Mouse (Mus musculus) c-Kit-positive CD71-negative TER-119-negative erythroid progenitor cells, embryonic 14.5 days (primary cell): ENCODE measurements around the gene Slc25a26.

Experiments
- DNase-seq: peaks from one replicate; pipeline ENCODE4 v3.0.0-alpha.2; 2013; ENCODE audit warnings: low read depth

Gene Slc25a26

DNA sequence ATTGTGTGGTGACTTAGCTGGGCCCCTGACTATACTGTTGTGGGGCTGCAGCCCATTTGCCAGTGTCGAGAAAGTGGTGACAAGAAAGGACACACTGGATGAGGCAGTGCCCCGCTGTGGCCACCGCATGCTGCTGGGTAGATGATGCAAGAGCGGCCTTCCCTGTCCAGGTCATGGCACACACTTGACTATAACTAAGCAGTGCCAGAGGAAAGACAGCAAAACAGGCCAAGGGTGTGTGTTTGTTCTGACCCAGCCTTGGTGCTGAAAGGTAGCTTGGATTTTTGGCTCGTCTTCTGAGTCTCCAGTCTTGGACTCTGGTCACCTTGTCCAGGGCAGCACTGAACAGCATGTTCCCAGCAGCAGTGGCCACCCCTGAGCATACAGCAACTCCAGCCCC is 101.0 kb downstream of the Slc25a26 start:
- no peak for DNase-seq

DNA sequence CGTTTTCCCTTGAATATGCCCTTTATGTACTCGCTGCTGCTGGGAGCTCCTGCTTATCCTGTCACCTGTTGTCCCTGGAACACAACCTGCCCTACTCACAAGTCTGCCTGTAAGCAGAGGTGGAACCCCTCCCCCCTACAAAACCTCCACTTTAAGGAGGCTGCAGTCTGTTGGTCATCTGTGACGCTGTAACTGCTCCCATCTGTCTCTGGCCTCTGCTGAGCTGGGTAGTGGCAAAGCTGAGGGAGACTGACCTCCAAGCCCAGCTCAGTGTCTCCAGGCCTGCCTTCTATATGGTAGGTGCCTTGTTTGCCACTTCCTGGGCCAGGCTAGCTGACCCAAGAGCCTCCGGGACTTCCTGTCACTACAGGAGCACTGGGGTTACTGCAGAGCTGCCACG is 101.7 kb downstream of the Slc25a26 start:
- DNase-seq, result no peak

DNA sequence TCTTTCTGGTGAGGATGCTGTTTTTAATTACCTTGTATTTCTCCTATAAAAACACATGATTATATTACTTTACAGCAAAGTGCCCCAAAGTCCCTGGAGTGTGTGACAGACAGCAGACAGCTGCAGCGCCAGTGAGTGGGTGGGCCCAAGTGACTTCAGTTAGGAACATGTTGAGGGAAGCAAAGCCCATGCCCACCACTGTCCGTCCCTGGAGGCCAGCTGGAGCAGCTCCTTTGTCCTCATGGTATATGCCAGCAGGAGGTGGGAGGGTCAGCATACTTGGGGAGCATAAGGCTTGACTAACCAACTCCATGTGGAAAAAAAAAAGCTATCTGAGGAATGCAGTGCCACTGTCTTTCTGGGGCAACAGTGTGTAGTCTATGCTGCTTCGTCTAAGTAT is 103.9 kb downstream of the Slc25a26 start:
- DNase-seq, result no peak

DNA sequence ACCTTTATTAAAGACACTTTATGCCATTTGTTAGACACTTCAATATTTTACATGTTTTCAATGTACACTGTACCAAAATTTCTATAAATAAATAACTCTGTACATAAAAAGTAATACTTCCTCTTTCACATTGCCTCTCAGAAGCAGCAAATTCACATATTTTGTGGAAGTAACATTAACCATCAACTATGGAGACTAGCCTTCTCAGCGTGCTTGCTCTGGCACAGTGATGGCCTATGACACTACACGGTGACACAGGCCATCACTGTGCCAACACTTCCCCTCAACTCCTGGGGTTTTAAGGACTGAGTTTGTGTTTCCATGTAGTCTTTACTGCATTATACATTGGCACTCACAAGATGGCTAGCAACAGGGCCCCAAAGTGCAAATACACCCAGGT is 104.4 kb downstream of the Slc25a26 start:
- no peak for DNase-seq

DNA sequence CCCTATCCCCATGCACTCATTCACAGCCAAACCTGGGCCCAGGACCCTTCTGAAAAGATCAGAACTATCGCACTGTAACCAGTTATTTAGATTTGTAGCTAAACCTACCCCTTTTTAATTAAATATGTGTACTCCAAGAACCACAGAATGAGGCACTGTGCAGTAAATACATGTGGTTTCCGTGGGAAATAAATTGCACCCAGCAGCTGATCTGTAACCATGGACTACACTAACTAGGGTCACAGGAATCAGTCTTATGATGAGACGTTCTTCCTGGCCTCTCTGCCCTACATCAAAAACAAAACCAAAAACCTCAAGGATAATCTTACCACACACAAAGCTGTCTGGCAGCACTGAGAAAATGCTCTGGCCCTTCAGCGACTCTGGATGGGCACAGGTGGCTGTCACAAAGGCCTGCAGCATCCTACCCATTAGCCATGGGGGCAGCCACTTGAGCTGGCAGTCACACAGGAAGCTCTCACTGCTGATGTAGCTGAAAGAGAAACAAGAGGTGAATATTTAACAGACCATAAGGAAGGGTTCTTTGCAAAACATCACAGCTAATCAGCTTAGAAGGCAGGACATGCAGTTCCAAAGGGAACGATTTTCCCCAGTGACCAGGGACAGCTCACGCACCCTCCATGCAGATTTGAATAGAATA is 113.2 kb downstream of the Slc25a26 start:
- DNase-seq, result no peak

GRCm38 (mm10) chr6:94614346-94614745 is 114.2 kb downstream of the Slc25a26 start:
- DNase-seq, result no peak

- DNase-seq, result no peak
These were observed 115.8 kb downstream of the Slc25a26 start for GRCm38 (mm10) chr6:94615936-94616335.

GRCm38 (mm10) chr6:94618671-94619070 is 118.5 kb downstream of the Slc25a26 start:
- no peak for DNase-seq

DNA sequence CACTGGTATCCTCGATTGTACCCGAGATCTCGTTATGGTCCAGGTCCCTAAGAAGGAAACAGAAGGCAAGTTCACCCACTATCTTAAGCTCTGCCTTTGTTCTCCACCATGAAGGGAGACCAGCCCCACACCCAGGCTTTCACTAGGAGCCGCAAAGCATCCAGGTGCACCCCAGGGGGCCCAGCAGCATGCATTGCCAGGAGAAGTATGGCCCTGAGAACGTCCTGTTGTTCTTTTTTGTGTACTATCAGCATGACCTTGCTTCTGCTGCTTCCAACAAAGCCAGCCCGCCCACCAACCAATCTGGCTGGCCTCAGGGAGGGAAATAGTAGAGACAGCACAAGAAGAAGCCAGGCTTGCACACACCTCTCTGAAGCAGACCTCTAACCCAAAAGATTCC is 120.2 kb downstream of the Slc25a26 start:
- no peak for DNase-seq

DNA sequence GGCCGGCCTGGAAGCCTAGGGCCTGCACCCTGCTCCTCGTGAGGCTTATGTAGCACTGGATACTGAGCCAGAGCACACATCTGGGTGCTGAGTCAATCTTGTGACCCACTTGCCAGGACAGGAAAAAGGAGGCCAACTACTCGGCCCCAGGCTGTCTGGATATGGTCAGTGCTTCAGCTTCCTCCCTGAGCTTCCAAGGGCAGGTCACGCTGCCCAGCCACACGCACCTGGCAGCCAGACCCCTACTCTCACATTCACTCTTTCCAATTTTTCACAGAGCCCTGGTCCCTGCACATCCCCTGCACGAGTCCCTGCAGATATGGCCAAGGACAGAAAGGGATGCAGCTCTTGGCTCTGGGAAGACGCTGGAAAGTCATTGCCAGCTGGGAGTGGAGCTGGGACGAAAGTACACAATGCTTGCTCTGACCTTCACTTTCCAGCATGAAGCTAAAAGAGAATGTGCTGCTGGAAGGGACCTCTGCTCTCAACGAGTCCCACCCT is 120.7 kb downstream of the Slc25a26 start:
- no peak for DNase-seq

- DNase-seq, result no peak
These were observed 122.9 kb downstream of the Slc25a26 start for GRCm38 (mm10) chr6:94622983-94623382.

DNA sequence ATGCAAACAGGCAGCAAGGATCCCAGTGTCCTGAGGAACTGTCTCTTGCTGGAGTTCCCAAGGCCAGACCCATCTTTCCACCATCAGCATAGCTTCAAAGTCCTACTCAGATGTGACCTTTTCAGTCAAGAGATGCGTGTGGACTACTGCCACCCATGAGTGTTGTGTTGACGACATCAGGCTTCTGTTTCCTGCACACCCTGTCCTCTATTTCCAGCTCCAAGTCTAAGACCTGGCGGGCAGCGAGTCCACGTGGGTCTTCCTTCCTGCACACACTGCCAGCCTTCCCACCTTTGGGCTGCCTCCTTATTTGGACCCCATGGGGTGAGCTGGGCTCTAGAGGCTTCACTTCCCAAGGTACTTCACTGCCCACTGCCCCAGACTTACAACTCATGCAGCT is 124.4 kb downstream of the Slc25a26 start:
- no peak for DNase-seq

GRCm38 (mm10) chr6:94625896-94626295 is 125.8 kb downstream of the Slc25a26 start:
- no peak for DNase-seq

- DNase-seq, result no peak
These were observed 126.7 kb downstream of the Slc25a26 start for GRCm38 (mm10) chr6:94626807-94627206.

- no peak for DNase-seq
These were observed 127.8 kb downstream of the Slc25a26 start for GRCm38 (mm10) chr6:94627714-94628595.

DNA sequence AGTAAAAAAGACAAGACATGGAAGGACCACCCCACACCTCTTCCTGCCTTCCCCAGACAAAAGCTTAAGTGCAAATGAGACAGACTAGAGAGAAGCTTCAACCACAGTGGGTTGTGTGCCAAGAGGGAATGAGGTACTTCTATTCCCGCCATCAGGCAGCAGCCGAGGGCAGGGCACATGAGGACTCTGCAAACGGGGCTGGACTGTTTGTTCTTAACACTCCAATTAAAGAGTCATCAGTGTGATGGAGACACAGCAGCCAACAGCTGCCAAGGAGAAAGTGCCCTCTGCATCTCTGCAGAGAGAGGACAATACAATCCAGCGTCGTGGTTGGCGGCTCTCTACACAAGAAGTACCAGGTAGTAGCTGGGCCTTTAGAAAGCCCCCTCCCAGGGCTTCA is 128.7 kb downstream of the Slc25a26 start:
- no peak for DNase-seq

DNA sequence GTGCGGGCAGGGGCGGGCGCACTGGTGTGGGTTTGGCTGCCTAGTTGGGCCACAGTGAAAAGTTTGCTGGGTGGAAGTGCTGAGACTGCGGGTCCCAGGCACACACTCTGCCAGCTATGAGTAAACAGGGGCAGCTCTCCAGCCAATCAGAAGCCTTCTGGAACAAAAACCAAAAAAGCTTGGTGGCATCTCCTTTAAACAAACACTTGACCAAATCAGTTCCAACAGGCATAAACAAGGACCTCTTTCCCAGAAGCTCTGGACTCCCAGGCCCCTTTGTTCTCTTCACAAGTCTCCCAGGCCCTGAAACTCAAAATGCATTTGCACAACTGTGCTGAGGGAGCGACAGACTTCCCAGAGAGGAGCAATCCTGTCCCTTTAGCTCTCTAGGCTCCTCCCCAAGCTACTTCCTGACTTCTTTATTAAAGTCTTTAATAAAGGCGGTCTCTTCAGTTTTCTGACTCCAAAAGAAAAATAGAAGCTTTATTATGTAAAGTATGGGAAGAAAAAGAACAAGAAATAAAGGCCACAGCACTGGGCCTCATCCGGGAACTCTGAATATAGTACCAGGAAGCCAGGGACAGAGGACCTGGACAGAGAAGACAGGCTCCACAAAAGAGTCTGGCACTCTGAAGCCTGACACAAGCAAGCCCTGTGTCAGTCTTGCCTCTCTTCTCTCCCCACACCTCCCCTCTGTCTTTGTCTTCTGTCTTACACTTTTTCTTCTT is 131.1 kb downstream of the Slc25a26 start:
- DNase-seq, result no peak

DNA sequence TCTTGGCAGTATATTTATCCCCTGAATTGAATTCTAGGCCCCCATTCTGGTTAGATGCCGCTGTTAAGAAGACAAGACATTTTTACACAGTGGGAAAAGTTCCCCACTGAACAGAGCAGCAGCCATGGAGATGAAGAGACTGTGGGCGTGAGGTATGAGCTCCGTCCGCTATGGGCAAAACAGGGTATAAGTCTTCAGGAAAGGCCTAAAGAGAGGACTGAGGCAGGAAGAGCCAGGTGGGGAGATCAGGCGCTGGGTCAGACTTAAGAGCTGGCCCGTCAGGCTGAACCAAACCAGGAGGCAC is 131.6 kb downstream of the Slc25a26 start:
- DNase-seq, result no peak

GRCm38 (mm10) chr6:94634274-94634673 is 134.1 kb downstream of the Slc25a26 start:
- no peak for DNase-seq

DNA sequence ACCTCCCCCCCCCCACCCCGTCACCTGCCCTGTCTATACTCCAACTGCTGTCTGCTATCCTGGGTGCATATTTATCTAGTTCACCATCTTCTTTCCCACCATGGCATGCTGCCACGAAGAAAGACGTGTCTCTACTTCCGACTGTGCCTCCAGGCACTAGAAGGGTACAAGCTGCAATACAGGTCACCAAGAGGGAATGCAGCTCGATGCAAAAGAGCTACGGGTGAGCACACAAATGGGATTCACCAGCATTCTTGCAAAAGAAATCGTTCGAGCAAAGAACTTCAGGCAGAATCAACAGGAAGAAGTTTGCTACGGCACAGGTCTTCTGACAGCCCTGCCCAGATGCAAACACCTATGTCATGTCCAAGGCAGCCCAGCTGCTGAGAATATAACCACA is 134.6 kb downstream of the Slc25a26 start:
- no peak for DNase-seq

- DNase-seq, result no peak
These were observed 135.2 kb downstream of the Slc25a26 start for GRCm38 (mm10) chr6:94635343-94635742.

- DNase-seq, result no peak
These were observed 136.9 kb downstream of the Slc25a26 start for GRCm38 (mm10) chr6:94637024-94637434.

- DNase-seq, result no peak
These were observed 140.2 kb downstream of the Slc25a26 start for GRCm38 (mm10) chr6:94640297-94640696.
